Mouse (Mus musculus) forebrain, embryonic 15.5 days (tissue): ENCODE measurements around the gene Wdr46. TPM values are rescaled to one million over a fixed set of nuclear protein-coding genes. Genes with fewer than 3 reads are reported as not detected.

Experiments used
- ATAC-seq: fragments of 200-750 bp; cut with Nextera tagmentation; replicated peaks from 2 replicates; pipeline ENCODE4 v1.8.0; 2017; ENCODE audit warnings: mild to moderate bottlenecking, moderate TSS enrichment, moderate library complexity
- H3K27ac ChIP-seq: fragments of 300-500 bp; sonication (generic); replicated peaks from 2 replicates; pipeline ENCODE4 v1.5.1; 2015; ENCODE audit warnings: mild to moderate bottlenecking, inconsistent platforms
- H3K27me3 ChIP-seq: fragments of 300-500 bp; sonication (generic); 2 replicates; pipeline ENCODE4 v1.6.1; 2015; ENCODE audit warnings: inconsistent platforms
- H3K36me3 ChIP-seq: fragments of 300-500 bp; sonication (generic); 2 replicates; pipeline ENCODE4 v1.6.1; 2015; ENCODE audit warnings: mild to moderate bottlenecking, inconsistent platforms
- H3K4me1 ChIP-seq: fragments of 300-500 bp; sonication (generic); 2 replicates; pipeline ENCODE4 v1.6.1; 2015; ENCODE audit warnings: inconsistent platforms
- H3K4me2 ChIP-seq: fragments of 300-500 bp; sonication (generic); replicated peaks from 2 replicates; pipeline ENCODE4 v1.6.1; 2015; ENCODE audit warnings: mild to moderate bottlenecking, inconsistent platforms
- H3K4me3 ChIP-seq: fragments of 300-500 bp; sonication (generic); 2 replicates; pipeline ENCODE4 v1.5.1; 2015; ENCODE audit warnings: mild to moderate bottlenecking, inconsistent platforms
- H3K9ac ChIP-seq: fragments of 300-500 bp; sonication (generic); replicated peaks from 2 replicates; pipeline ENCODE4 v1.6.1; 2015; ENCODE audit warnings: mild to moderate bottlenecking, inconsistent platforms
- H3K9me3 ChIP-seq: fragments of 300-500 bp; sonication (generic); 2 replicates; pipeline ENCODE4 v1.6.1; 2016; ENCODE audit warnings: inconsistent platforms
- WGBS: fragments of 180-500 bp; shearing (Covaris S2); methylation state at CpG from one replicate; pipeline ENCODE4 v1.1.7; 2015; ENCODE audit warnings: mixed read lengths; 5-methylcytosine and 5-hydroxymethylcytosine counted together
- polyA plus RNA-seq: library from polyadenylated mRNA; unstranded; fragments of >200 nt; fragmentation: Nextera tagmentation; extraction: Ambion mirVana; gene quantifications from 2 replicates; pipeline ENCODE4 v1.2.1, GENCODE M21; 2015

The Wdr46 gene
- polyA plus RNA-seq, 1 experiment from 2014 or later, result 31.0 TPM

DNA sequence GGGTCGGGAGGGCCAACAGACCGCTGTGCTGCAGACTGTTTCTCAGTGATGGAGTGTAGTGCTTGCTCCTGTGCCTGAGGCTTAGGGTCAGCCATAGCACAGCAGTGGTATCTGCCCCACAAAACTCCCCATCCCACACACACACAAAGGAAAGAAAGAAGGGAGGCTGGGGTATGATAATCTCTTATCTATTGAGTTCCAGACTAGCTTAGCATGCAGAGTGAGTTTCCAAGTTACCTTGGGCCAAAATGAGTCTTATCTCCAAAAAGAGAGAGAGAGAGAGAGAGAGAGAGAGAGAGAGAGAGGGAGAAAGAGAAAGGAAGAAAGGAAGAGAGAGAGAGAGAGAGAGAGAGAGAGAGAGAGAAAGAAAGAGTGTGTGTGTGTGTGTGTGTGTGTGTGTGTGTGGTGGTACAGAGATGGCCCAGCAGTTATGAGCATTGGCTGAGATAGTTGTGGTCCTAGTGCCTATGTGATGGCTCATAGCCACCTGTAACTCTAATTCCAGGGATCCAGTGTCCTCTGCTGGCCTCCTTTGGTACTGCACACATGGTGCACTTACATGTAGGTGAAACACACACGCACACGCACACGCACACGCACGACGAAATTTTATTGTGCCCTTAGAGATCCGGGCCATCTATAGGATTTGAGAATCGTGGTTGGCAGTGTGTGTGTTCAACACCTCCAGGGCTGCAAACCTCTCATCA is 15.7 kb upstream of the Wdr46 start:
- H3K36me3 ChIP-seq, result no peaks in the 10 kb centered on the region
- H3K9ac ChIP-seq, result no peak overlapping the region

GRCm38 (mm10) chr17:33925406-33926116 is 14.9 kb upstream of the Wdr46 start:
- H3K4me3 ChIP-seq, result no peak overlapping the region
- no peak overlapping the region for H3K4me2 ChIP-seq
- 83% methylated on average over 21 of the region's 21 CpGs for WGBS
- no peak for ATAC-seq
- H3K9ac ChIP-seq, result no peak overlapping the region
- peaks cover 17% of the 10 kb centered on the region for H3K4me1 ChIP-seq
- no peak overlapping the region for H3K27ac ChIP-seq
- H3K27me3 ChIP-seq, result no peaks in the 10 kb centered on the region
- H3K36me3 ChIP-seq, result no peaks in the 10 kb centered on the region
- H3K9me3 ChIP-seq, result no peaks in the 10 kb centered on the region

More for the DNA sequence above, 15.7 kb upstream of the Wdr46 start:
- no peak overlapping the region for H3K27ac ChIP-seq
- H3K27me3 ChIP-seq, result no peaks in the 10 kb centered on the region
- peaks cover 21% of the 10 kb centered on the region for H3K4me1 ChIP-seq
- H3K4me3 ChIP-seq, result no peak overlapping the region
- WGBS, result 88% methylated on average over 10 of the region's 10 CpGs
- no peak overlapping the region for H3K4me2 ChIP-seq
- no peaks in the 10 kb centered on the region for H3K9me3 ChIP-seq
- ATAC-seq, result no peak

- WGBS, result 79% methylated on average over 17 of the region's 17 CpGs
- no peaks in the 10 kb centered on the region for H3K36me3 ChIP-seq
- no peak overlapping the region for H3K27ac ChIP-seq
- no peak overlapping the region for H3K4me3 ChIP-seq
- H3K9ac ChIP-seq, result no peak overlapping the region
- H3K9me3 ChIP-seq, result no peaks in the 10 kb centered on the region
- H3K4me2 ChIP-seq, result no peak overlapping the region
- no peak for ATAC-seq
- H3K27me3 ChIP-seq, result no peaks in the 10 kb centered on the region
- H3K4me1 ChIP-seq, result peaks cover 24% of the 10 kb centered on the region
These were observed 14.1 kb upstream of the Wdr46 start for GRCm38 (mm10) chr17:33926207-33926932.

DNA sequence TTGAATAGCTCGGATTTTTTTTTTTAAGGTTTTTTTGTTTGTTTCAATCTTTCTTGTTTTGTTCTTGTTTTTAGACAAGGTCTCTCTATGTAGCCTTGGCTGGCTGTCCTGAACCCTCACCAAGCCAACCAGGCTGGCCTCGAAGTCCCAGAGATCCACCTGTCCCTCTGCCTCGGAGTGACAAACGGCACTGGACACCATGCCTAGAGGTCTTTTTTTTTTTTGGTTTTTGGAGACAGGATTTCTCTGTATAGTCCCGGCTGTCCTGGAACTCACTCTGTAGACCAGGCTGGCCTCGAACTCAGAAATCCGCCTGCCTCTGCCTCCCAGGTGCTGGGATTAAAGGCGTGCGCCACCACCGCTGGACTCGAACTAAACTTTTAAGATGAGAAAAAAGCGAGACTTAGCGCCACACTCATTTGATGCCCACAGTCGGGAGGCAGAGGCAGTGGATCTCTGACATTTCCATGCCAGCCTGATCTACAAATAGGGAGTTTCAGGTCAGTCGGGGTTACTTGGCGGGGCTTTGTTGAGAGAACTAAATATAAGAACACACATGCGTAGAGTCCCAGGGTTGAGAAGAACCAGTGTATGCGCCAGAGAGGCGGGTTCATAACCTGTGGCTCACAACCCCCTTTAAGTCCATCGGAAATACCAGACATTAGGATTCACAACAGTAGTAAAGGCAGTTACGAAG is 12.1 kb upstream of the Wdr46 start:
- Histone ChIP-seq H3K9ac (peak overlapping the region; percentile 88), H3K4me2 (peak overlapping the region; percentile 99), H3K4me3 (peak overlapping the region; percentile 82), H3K27me3 (no peaks in the 10 kb centered on the region), H3K27ac (no peak overlapping the region), H3K9me3 (no peaks in the 10 kb centered on the region), H3K4me1 (peaks cover 26% of the 10 kb centered on the region), H3K36me3 (peaks cover 2% of the 10 kb centered on the region; the same call in 1 of the 2 replicates)
- whole genome bisulfite sequencing, result 62% methylated on average over 21 of the region's 21 CpGs
- no peak for ATAC-seq

DNA sequence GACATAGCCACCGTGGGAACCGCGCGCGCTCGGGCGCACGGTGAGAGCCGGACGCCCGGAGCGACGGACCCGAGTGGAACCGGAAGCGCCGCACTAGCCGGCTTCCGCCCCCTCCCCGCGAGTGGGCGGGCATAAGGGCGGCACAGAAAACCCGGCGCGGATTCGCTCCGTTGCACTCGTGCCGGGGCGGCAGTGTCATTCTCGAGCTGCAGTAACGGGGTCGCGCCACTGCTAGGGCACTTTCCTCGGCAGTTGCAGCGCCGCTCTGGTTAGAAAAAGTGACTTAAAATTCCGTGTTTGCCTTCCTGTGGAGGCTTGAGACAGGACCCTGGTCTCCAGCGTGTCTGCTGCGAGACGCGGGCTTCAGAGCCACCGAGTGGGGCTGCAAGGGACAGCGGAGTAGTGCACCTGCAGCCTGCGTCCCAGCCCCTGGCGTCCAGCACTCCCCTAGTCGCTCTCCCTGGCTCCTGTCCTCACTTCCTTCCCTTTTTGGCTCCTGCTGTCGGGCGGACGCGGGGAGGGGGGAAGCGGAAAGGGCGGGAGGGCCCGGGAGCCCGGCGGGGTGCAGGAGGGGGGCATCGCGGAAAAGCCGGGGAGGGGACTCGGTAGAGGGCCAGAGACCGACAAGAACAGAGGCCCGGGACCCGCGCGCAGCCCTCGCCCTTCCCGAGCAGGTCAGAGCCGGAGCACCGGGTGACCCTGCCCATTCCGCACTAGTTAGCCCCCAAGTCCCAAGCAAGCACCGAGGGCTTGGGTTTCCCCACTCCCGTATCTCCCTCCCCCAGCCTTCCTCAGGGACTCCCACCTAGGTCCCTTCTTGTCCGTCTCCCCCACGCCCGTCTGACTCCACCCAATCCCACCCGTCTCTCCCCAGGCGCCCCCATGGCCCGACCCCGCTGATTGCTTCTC is 10.8 kb upstream of the Wdr46 start, which contains the start of gene Rgl2:
TSS of gene Rgl2 (plus strand) at position 173 of the 909 bp plus-strand sequence.
- Histone ChIP-seq H3K27me3 (no peaks in the 10 kb centered on the region), H3K9me3 (no peaks in the 10 kb centered on the region), H3K4me3 (peak within 1 kb of the TSS; percentile 82), H3K36me3 (peaks cover 2% of the 10 kb centered on the region; the same call in 1 of the 2 replicates), H3K4me2 (peak within 1 kb of the TSS; percentile 99), H3K27ac (peak within 1 kb of the TSS; percentile 96), H3K9ac (peak within 1 kb of the TSS; percentile 88), H3K4me1 (peaks cover 26% of the 10 kb centered on the region)
- peak; percentile 90 for ATAC-seq
- WGBS, result under 1% methylated on average over 78 of the region's 80 CpGs

GRCm38 (mm10) chr17:33930280-33931158 is 9.9 kb upstream of the Wdr46 start:
- H3K4me2 ChIP-seq, result peak overlapping the region; percentile 99
- H3K36me3 ChIP-seq, result peaks cover 4% of the 10 kb centered on the region
- H3K4me1 ChIP-seq, result peaks cover 26% of the 10 kb centered on the region
- peak; percentile 7; the same call in 1 of the 2 replicates for ATAC-seq
- peak overlapping the region; percentile 82 for H3K4me3 ChIP-seq
- peak overlapping the region; percentile 88 for H3K9ac ChIP-seq
- peak overlapping the region; percentile 96 for H3K27ac ChIP-seq
- WGBS, result under 1% methylated on average over 45 of the region's 45 CpGs
- H3K9me3 ChIP-seq, result no peaks in the 10 kb centered on the region
- H3K27me3 ChIP-seq, result no peaks in the 10 kb centered on the region

- ATAC-seq, result no peak
- 34% methylated on average over 18 of the region's 18 CpGs for WGBS
- Histone ChIP-seq H3K4me1 (peaks cover 26% of the 10 kb centered on the region), H3K27me3 (no peaks in the 10 kb centered on the region), H3K4me3 (peak overlapping the region; percentile 82), H3K36me3 (peaks cover 10% of the 10 kb centered on the region), H3K9me3 (no peaks in the 10 kb centered on the region), H3K27ac (no peak overlapping the region), H3K4me2 (peak overlapping the region; percentile 99), H3K9ac (peak overlapping the region; percentile 88)
These were observed 9.1 kb upstream of the Wdr46 start for GRCm38 (mm10) chr17:33931159-33931866.

DNA sequence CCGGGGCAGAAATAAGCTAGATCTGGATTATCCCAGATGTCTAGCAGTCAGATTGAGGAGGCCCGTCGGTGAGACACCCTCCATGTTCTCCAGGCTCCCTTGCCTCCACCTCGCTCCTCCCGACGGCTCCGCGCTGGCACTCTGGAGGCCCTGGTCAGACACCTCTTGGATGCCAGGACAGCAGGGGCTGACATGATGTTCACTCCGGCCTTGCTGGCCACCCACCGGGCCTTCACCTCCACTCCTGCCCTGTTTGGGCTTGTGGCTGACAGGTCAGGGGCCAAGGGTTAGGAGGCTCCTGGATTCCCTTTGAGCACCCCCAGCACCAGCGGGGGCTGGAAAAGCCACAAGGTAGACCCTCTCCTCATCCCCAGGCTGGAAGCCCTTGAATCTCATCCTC is 8.5 kb upstream of the Wdr46 start:
- Histone ChIP-seq H3K9me3 (no peaks in the 10 kb centered on the region), H3K27me3 (no peaks in the 10 kb centered on the region), H3K4me3 (no peak overlapping the region), H3K4me1 (peaks cover 26% of the 10 kb centered on the region), H3K36me3 (peaks cover 10% of the 10 kb centered on the region), H3K27ac (no peak overlapping the region), H3K4me2 (no peak overlapping the region), H3K9ac (no peak overlapping the region)
- no peak for ATAC-seq
- WGBS, result 88% methylated on average over 11 of the region's 11 CpGs

DNA sequence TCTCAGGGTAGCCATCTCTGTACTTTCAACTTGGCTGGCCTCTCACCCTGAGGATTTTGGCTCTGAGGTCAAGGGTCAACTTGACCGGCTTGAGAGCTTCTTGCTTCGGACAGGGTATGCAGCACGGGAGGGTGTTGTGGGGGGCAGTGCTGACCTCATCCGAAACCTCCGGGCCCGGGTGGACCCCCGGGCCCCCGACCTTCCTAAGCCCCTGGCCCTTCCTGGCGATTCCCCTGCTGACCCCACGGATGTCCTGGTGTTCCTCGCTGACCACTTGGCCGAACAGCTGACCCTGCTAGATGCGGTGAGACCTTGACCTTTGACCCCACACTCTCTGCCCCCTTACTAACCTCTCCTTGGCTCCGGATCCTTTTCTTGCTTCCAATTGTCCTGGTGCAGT is 8.0 kb upstream of the Wdr46 start:
- Histone ChIP-seq H3K4me1 (peaks cover 26% of the 10 kb centered on the region), H3K9me3 (no peaks in the 10 kb centered on the region), H3K36me3 (peaks cover 15% of the 10 kb centered on the region), H3K4me3 (no peak overlapping the region), H3K27ac (no peak overlapping the region), H3K27me3 (no peaks in the 10 kb centered on the region), H3K4me2 (no peak overlapping the region), H3K9ac (no peak overlapping the region)
- 92% methylated on average over 14 of the region's 14 CpGs for WGBS
- no peak for ATAC-seq

DNA sequence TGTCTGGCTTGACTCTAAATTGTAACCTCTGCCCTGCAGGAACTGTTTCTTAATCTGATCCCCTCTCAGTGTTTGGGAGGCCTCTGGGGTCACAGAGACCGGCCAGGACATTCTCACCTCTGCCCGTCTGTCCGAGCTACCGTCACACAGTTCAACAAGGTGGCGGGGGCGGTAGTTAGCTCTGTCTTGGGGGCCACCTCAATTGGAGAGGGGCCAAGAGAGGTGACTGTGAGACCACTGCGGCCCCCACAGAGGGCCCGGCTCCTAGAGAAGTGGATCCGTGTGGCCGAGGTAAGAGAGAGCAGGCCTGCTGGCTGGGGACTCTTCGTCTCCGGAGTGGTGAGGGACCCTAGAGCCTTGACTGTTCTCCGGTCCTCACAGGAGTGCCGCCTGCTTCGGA is 7.5 kb upstream of the Wdr46 start:
- H3K4me2 ChIP-seq, result no peak overlapping the region
- WGBS, result 94% methylated on average over 15 of the region's 15 CpGs
- H3K4me3 ChIP-seq, result no peak overlapping the region
- H3K36me3 ChIP-seq, result peaks cover 18% of the 10 kb centered on the region
- H3K9ac ChIP-seq, result no peak overlapping the region
- no peak for ATAC-seq
- H3K4me1 ChIP-seq, result peaks cover 23% of the 10 kb centered on the region
- no peak overlapping the region for H3K27ac ChIP-seq
- H3K27me3 ChIP-seq, result no peaks in the 10 kb centered on the region
- H3K9me3 ChIP-seq, result no peaks in the 10 kb centered on the region
